Mouse (Mus musculus) hindlimb bud, embryonic 11.5 days (tissue): ENCODE results near the gene Hoxc13.

Source experiments
- DNase-seq: peaks from one replicate; pipeline ENCODE4 v3.0.0-alpha.2; 2012; ENCODE audit warnings: low read depth, low spot score; ENCODE audit errors: extremely low spot score

The Hoxc13 gene

GRCm38 (mm10) chr15:102936279-102936972 lies 15.5 kb downstream of the Hoxc13 start, which contains the start of gene Hoxc12:
Hoxc12 (plus strand) TSS chr15:102936757.
- DNase-seq, result no peak

- no peak for DNase-seq
These were observed 16.2 kb downstream of the Hoxc13 start for GRCm38 (mm10) chr15:102937036-102937666.

GRCm38 (mm10) chr15:102939256-102940155 lies 18.6 kb downstream of the Hoxc13 start:
- DNase-seq, result no peak

GRCm38 (mm10) chr15:102942739-102943467 lies 22.0 kb downstream of the Hoxc13 start:
- DNase-seq, result no peak

GRCm38 (mm10) chr15:102943468-102943813 lies 22.5 kb downstream of the Hoxc13 start:
- no peak for DNase-seq

- DNase-seq, result no peak
These were observed 24.5 kb downstream of the Hoxc13 start for GRCm38 (mm10) chr15:102945185-102946077.

- no peak for DNase-seq
These were observed 26.4 kb downstream of the Hoxc13 start for GRCm38 (mm10) chr15:102947276-102947675.

GRCm38 (mm10) chr15:102948842-102949241 lies 27.9 kb downstream of the Hoxc13 start:
- no peak for DNase-seq

GRCm38 (mm10) chr15:102949696-102950095 lies 28.8 kb downstream of the Hoxc13 start:
- no peak for DNase-seq

GRCm38 (mm10) chr15:102950877-102951276 lies 30.0 kb downstream of the Hoxc13 start:
- no peak for DNase-seq

- DNase-seq, result no peak
These were observed 32.7 kb downstream of the Hoxc13 start for GRCm38 (mm10) chr15:102953561-102953960.

- no peak for DNase-seq
These were observed 33.5 kb downstream of the Hoxc13 start, which contains the start of gene Hoxc11 for GRCm38 (mm10) chr15:102954192-102955006. Hoxc11 (plus strand) TSS chr15:102954427.

GRCm38 (mm10) chr15:102955007-102955382 lies 34.1 kb downstream of the Hoxc13 start:
- DNase-seq, result no peak

- DNase-seq, result no peak
These were observed 35.1 kb downstream of the Hoxc13 start for GRCm38 (mm10) chr15:102955833-102956640.

- DNase-seq, result no peak
These were observed 36.0 kb downstream of the Hoxc13 start for GRCm38 (mm10) chr15:102956906-102957305.

GRCm38 (mm10) chr15:102959663-102960191 lies 38.8 kb downstream of the Hoxc13 start:
- peak; percentile 90 for DNase-seq

GRCm38 (mm10) chr15:102961728-102962127 lies 40.8 kb downstream of the Hoxc13 start:
- no peak for DNase-seq

GRCm38 (mm10) chr15:102962492-102962891 lies 41.6 kb downstream of the Hoxc13 start:
- no peak for DNase-seq
